Mouse (Mus musculus): Measurements from ENCODE around the gene Ipmk. TPM values are rescaled to one million over a fixed set of nuclear protein-coding genes. Genes with fewer than 3 reads are reported as not detected.

Ipmk gene
- polyA plus RNA-seq, 1 experiment from 2014 or later = 17.2 TPM

- no peaks in the 10 kb centered on the region for H3K27me3 ChIP-seq (ENCODE audit: insufficient read depth, low read length)
- H3K9me3 ChIP-seq (ENCODE audit: low read depth, low read length) = no peaks in the 10 kb centered on the region
- ATAC-seq (ENCODE audit: insufficient read depth) = no peak
- H3K4me1 ChIP-seq (ENCODE audit: insufficient read depth) = no peaks in the 10 kb centered on the region
- H3K4me3 ChIP-seq (ENCODE audit: low read depth, low read length) = no peak overlapping the region
- DNase-seq = no peak
- H3K4me2 ChIP-seq = no peak overlapping the region
- H3K9ac ChIP-seq = no peak overlapping the region
- TF ChIP-seq CTCF (IDR thresholded peaks at IDR 0.05; ENCODE audit: low read depth) = no peak
- no peak overlapping the region for H3K27ac ChIP-seq (ENCODE audit: low read depth)
- WGBS = 32% methylated on average over 3 of the region's 3 CpGs
- no peaks in the 10 kb centered on the region for H3K36me3 ChIP-seq (ENCODE audit: insufficient read depth)
Measured at GRCm38 (mm10) chr10:71314596-71314995, 33.0 kb upstream of the Ipmk start.

DNA sequence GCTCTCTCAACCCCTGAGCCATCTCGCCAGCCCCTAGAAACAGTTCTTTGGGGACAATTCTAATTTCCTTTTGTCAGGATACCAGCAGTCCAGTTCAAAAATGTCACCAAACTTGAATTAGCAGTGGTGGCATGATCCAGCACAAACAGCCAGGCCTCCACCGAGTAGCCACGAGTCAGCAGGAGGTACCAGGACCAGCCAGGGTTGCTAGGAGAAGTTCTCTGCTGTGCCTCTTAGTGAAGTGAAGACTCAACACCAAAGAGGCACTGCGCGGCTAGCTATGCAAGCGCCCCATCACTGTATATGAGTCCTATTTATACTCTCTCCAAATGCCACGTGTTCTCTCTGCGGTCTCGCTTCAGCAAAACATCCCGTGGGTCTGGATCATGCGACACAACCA is 31.5 kb upstream of the Ipmk start:
- WGBS = 75% methylated on average over 11 of the region's 11 CpGs
- no peak for ATAC-seq (ENCODE audit: insufficient read depth)

GRCm38 (mm10) chr10:71316497-71316896 is 31.1 kb upstream of the Ipmk start:
- DNase-seq (no peak), ATAC-seq (ENCODE audit: insufficient read depth) (no peak)
- no peaks in the 10 kb centered on the region for H3K36me3 ChIP-seq (ENCODE audit: insufficient read depth)
- no peaks in the 10 kb centered on the region for H3K9me3 ChIP-seq (ENCODE audit: low read depth, low read length)
- WGBS = 55% methylated on average over 7 of the region's 7 CpGs
- no peak for TF ChIP-seq CTCF (IDR thresholded peaks at IDR 0.05; ENCODE audit: low read depth)
- no peak overlapping the region for H3K9ac ChIP-seq
- H3K27me3 ChIP-seq (ENCODE audit: insufficient read depth, low read length) = no peaks in the 10 kb centered on the region
- no peak overlapping the region for H3K4me3 ChIP-seq (ENCODE audit: low read depth, low read length)
- no peak overlapping the region for H3K4me2 ChIP-seq
- H3K27ac ChIP-seq (ENCODE audit: low read depth) = no peak overlapping the region
- no peaks in the 10 kb centered on the region for H3K4me1 ChIP-seq (ENCODE audit: insufficient read depth)

More for the DNA sequence above, 31.5 kb upstream of the Ipmk start:
- no peak for DNase-seq
- Histone ChIP-seq H3K4me3 (ENCODE audit: low read depth, low read length) (no peak overlapping the region), H3K9me3 (ENCODE audit: low read depth, low read length) (no peaks in the 10 kb centered on the region), H3K9ac (no peak overlapping the region), H3K27me3 (ENCODE audit: insufficient read depth, low read length) (no peaks in the 10 kb centered on the region), H3K4me2 (no peak overlapping the region), H3K4me1 (ENCODE audit: insufficient read depth) (no peaks in the 10 kb centered on the region), H3K36me3 (ENCODE audit: insufficient read depth) (no peaks in the 10 kb centered on the region), H3K27ac (ENCODE audit: low read depth) (no peak overlapping the region)
- no peak for TF ChIP-seq CTCF (IDR thresholded peaks at IDR 0.05; ENCODE audit: low read depth)

DNA sequence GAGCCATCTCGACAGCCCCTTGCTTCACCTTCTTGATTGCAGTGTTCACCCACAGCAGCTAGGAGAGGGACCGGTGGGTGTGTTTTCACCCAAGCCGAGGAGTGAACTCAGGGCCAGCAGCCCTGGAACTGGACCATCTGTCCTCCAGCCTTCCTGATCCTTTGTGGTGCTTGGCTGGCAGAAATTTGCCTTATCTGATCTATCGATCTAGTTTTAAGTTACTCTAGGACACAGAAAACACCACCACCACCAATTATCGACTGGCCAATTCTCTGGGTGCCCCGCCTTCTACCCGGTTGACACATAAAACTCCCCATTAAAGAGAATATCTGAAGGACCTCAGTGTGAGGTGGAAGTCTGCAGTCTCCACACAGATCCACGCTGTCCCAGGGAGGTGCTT is 23.9 kb upstream of the Ipmk start:
- H3K9me3 ChIP-seq (ENCODE audit: low read depth, low read length) = no peaks in the 10 kb centered on the region

GRCm38 (mm10) chr10:71326123-71326522 is 21.4 kb upstream of the Ipmk start:
- H3K36me3 ChIP-seq (ENCODE audit: insufficient read depth) = peaks cover 17% of the 10 kb centered on the region
- H3K9ac ChIP-seq = no peak overlapping the region
- H3K9me3 ChIP-seq (ENCODE audit: low read depth, low read length) = no peaks in the 10 kb centered on the region
- ATAC-seq (ENCODE audit: insufficient read depth) (no peak), DNase-seq (no peak)
- H3K27ac ChIP-seq (ENCODE audit: low read depth) = no peak overlapping the region
- no peaks in the 10 kb centered on the region for H3K27me3 ChIP-seq (ENCODE audit: insufficient read depth, low read length)
- no peaks in the 10 kb centered on the region for H3K4me1 ChIP-seq (ENCODE audit: insufficient read depth)
- no peak overlapping the region for H3K4me3 ChIP-seq (ENCODE audit: low read depth, low read length)
- WGBS = 68% methylated on average over 7 of the region's 7 CpGs
- no peak overlapping the region for H3K4me2 ChIP-seq
- no peak for TF ChIP-seq CTCF (IDR thresholded peaks at IDR 0.05; ENCODE audit: low read depth)

More for the DNA sequence above, 23.9 kb upstream of the Ipmk start:
- no peak overlapping the region for H3K4me3 ChIP-seq (ENCODE audit: low read depth, low read length)
- no peak overlapping the region for H3K9ac ChIP-seq
- H3K4me2 ChIP-seq = no peak overlapping the region
- no peaks in the 10 kb centered on the region for H3K4me1 ChIP-seq (ENCODE audit: insufficient read depth)
- H3K27me3 ChIP-seq (ENCODE audit: insufficient read depth, low read length) = no peaks in the 10 kb centered on the region
- ATAC-seq (ENCODE audit: insufficient read depth) = no peak
- H3K27ac ChIP-seq (ENCODE audit: low read depth) = no peak overlapping the region
- no peak for DNase-seq
- WGBS = 80% methylated on average over 8 of the region's 8 CpGs
- TF ChIP-seq CTCF (IDR thresholded peaks at IDR 0.05; ENCODE audit: low read depth) = no peak
- H3K36me3 ChIP-seq (ENCODE audit: insufficient read depth) = no peaks in the 10 kb centered on the region

DNA sequence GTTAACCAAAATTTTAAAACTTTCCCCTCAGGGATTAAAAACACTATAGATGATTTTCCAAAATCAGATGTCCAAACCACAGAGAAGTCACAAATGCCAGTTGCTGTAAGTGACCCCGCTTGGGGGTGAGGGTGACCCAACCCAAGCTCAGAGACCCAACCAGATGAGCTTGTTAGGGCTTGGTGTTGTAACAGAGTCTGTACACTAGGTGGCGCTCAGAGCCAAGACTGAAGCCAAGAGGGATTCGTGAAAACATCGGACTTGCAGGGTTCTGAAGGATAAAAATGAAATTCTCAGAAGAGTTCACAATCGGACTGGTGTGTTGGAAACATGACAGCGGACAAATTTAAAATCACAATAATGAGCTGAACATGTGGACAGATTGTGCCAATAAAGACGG is 20.8 kb upstream of the Ipmk start:
- no peak overlapping the region for H3K27ac ChIP-seq (ENCODE audit: low read depth)
- DNase-seq = peak; percentile 91
- H3K36me3 ChIP-seq (ENCODE audit: insufficient read depth) = peaks cover 17% of the 10 kb centered on the region
- WGBS = 12% methylated on average over 7 of the region's 7 CpGs
- H3K9ac ChIP-seq = no peak overlapping the region
- no peaks in the 10 kb centered on the region for H3K4me1 ChIP-seq (ENCODE audit: insufficient read depth)
- no peak overlapping the region for H3K4me3 ChIP-seq (ENCODE audit: low read depth, low read length)
- H3K4me2 ChIP-seq = no peak overlapping the region
- ATAC-seq (ENCODE audit: insufficient read depth) = no peak
- peak; percentile 94 for TF ChIP-seq CTCF (IDR thresholded peaks at IDR 0.05; ENCODE audit: low read depth)
- H3K9me3 ChIP-seq (ENCODE audit: low read depth, low read length) = no peaks in the 10 kb centered on the region
- no peaks in the 10 kb centered on the region for H3K27me3 ChIP-seq (ENCODE audit: insufficient read depth, low read length)

GRCm38 (mm10) chr10:71327386-71327785 is 20.2 kb upstream of the Ipmk start:
- Histone ChIP-seq H3K4me3 (ENCODE audit: low read depth, low read length) (no peak overlapping the region), H3K27ac (ENCODE audit: low read depth) (no peak overlapping the region), H3K4me2 (no peak overlapping the region), H3K36me3 (ENCODE audit: insufficient read depth) (peaks cover 17% of the 10 kb centered on the region), H3K4me1 (ENCODE audit: insufficient read depth) (no peaks in the 10 kb centered on the region), H3K27me3 (ENCODE audit: insufficient read depth, low read length) (no peaks in the 10 kb centered on the region), H3K9me3 (ENCODE audit: low read depth, low read length) (no peaks in the 10 kb centered on the region), H3K9ac (no peak overlapping the region)
- no peak for ATAC-seq (ENCODE audit: insufficient read depth)
- WGBS = 64% methylated on average over 10 of the region's 10 CpGs
- DNase-seq = no peak
- TF ChIP-seq CTCF (IDR thresholded peaks at IDR 0.05; ENCODE audit: low read depth) = no peak

- Histone ChIP-seq H3K4me3 (ENCODE audit: low read depth, low read length) (no peak overlapping the region), H3K36me3 (ENCODE audit: insufficient read depth) (peaks cover 17% of the 10 kb centered on the region), H3K4me1 (ENCODE audit: insufficient read depth) (no peaks in the 10 kb centered on the region), H3K27ac (ENCODE audit: low read depth) (no peak overlapping the region), H3K27me3 (ENCODE audit: insufficient read depth, low read length) (no peaks in the 10 kb centered on the region), H3K4me2 (no peak overlapping the region), H3K9ac (no peak overlapping the region), H3K9me3 (ENCODE audit: low read depth, low read length) (no peaks in the 10 kb centered on the region)
- no peak for TF ChIP-seq CTCF (IDR thresholded peaks at IDR 0.05; ENCODE audit: low read depth)
- DNase-seq (no peak), ATAC-seq (ENCODE audit: insufficient read depth) (no peak)
- 84% methylated on average over 6 of the region's 6 CpGs for WGBS
Measured at GRCm38 (mm10) chr10:71328382-71328781, 19.2 kb upstream of the Ipmk start.
